Mouse (Mus musculus) limb, embryonic 12.5 days (tissue): Measurements from ENCODE around the gene Syde2. TPM values are rescaled to one million over a fixed set of nuclear protein-coding genes. Genes with fewer than 3 reads are reported as not detected.
"Not testable (repeated sequence)": the region's sequence is repeated elsewhere in the genome, so short reads cannot be mapped to it uniquely, and the experiment has no call there.

Source experiments
- ATAC-seq: fragments of 200-750 bp; cut with Nextera tagmentation; 2 replicates; pipeline ENCODE4 v1.8.0; 2017; ENCODE audit warnings: low read depth, moderate TSS enrichment; ENCODE audit not compliant: insufficient number of reproducible peaks, insufficient read depth, low FRiP score, low TSS enrichment
- H3K27ac ChIP-seq: fragments of 300-500 bp; sonication (generic); 2 replicates; pipeline ENCODE4 v1.5.1; 2016; ENCODE audit warnings: mild to moderate bottlenecking, moderate library complexity
- H3K27me3 ChIP-seq: fragments of 300-500 bp; sonication (generic); 2 replicates; pipeline ENCODE4 v1.6.1; 2016; ENCODE audit warnings: mild to moderate bottlenecking, moderate library complexity
- H3K36me3 ChIP-seq: fragments of 300-500 bp; sonication (generic); 2 replicates; pipeline ENCODE4 v1.6.1; 2016; ENCODE audit warnings: mild to moderate bottlenecking, moderate library complexity
- H3K4me1 ChIP-seq: fragments of 300-500 bp; sonication (generic); replicated peaks from 2 replicates; pipeline ENCODE4 v1.6.1; 2016
- H3K4me2 ChIP-seq: fragments of 300-500 bp; sonication (generic); 2 replicates; pipeline ENCODE4 v1.6.1; 2016; ENCODE audit warnings: mild to moderate bottlenecking, moderate library complexity
- H3K4me3 ChIP-seq: fragments of 300-500 bp; sonication (generic); replicated peaks from 2 replicates; pipeline ENCODE4 v1.5.1; 2016; ENCODE audit warnings: mild to moderate bottlenecking
- H3K9ac ChIP-seq: fragments of 300-500 bp; sonication (generic); replicated peaks from 2 replicates; pipeline ENCODE4 v1.6.1; 2016; ENCODE audit warnings: mild to moderate bottlenecking, moderate library complexity
- H3K9me3 ChIP-seq: fragments of 300-500 bp; sonication (generic); 2 replicates; pipeline ENCODE4 v1.6.1; 2016; ENCODE audit warnings: mild to moderate bottlenecking, moderate library complexity
- WGBS: fragments of 180-500 bp; shearing (Covaris S2); methylation state at CpG from one replicate; pipeline ENCODE4 v1.1.7; 2016; 5-methylcytosine and 5-hydroxymethylcytosine counted together
- polyA plus RNA-seq: library from polyadenylated mRNA; unstranded; fragments of >200 nt; fragmentation: Nextera tagmentation; extraction: Ambion mirVana; gene quantifications from 2 replicates; pipeline ENCODE4 v1.2.1, GENCODE M21; 2016

Gene Syde2
- polyA plus RNA-seq, 1 experiment from 2014 or later: 2.5 TPM

DNA sequence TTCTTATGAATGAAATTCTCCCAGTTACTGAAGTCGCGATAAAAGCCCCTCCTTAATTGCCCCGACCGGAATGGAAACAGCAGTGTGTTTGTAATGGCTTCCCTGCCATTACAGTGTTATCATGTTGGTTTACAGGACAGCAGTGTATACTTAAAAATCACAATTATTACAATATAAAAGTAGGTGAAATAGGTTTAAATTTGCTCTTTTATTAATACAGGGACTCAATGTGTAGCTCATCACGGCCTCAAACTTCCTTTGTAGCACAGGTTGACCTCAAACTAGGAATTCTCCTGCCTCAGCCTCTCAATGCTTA lies 36.9 kb upstream of the Syde2 start:
- no peaks in the 10 kb centered on the region for H3K9me3 ChIP-seq
- peaks cover 3% of the 10 kb centered on the region; the same call in 1 of the 2 replicates for H3K36me3 ChIP-seq
- H3K27ac ChIP-seq: no peak overlapping the region
- H3K27me3 ChIP-seq: no peaks in the 10 kb centered on the region; the same call in 1 of the 2 replicates
- H3K4me1 ChIP-seq: peaks cover 13% of the 10 kb centered on the region
- ATAC-seq: no peak
- WGBS: 43% methylated on average over 5 of the region's 5 CpGs
- no peak overlapping the region for H3K4me3 ChIP-seq
- no peak overlapping the region for H3K9ac ChIP-seq
- H3K4me2 ChIP-seq: peak overlapping the region; percentile 51

DNA sequence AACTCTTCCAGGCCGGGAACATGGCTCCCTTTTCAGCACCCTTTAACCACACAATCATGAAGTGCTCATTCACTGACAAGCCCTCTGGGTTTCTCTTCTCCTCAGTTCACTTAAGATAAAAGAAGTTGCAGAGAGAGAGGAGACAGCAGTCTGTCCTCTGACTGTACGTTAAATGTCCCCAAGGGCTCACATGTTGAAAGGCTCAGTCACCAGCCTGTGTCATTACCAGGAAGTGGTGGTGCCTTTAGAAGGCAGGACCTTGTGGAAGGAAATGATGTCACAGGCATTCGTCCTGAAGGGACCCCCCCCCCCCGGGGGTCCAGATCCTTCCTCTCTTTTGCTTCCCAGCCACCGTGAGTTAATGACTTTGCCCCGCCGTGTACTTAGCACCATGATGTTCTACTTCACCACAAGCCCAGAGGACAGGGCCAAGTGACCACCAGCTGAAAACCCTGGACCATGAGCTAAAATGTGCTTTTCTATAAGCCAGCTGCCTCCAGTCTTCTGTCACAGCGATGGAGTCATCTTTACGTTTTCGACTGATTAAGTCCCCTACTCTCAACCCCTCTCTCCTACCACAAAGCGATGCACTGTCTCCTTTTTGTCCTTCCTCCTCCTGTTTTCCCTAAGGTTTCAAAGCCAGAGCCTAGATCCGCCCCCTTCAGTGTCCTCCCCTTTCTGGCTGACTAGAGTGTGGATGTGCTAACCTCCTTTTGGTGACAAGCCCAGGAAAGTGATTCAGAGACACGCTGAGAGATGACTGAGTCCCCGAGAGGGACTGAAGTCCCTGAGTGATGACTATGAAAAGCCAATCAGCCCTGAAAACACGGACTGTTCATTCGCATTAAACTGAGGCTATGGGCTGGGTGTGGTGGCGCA lies 36.1 kb upstream of the Syde2 start:
- peaks cover 7% of the 10 kb centered on the region for H3K4me1 ChIP-seq
- no peaks in the 10 kb centered on the region; the same call in 1 of the 2 replicates for H3K27me3 ChIP-seq
- WGBS: 75% methylated on average over 17 of the region's 17 CpGs
- no peak; the same call in 1 of the 2 replicates for ATAC-seq
- no peak overlapping the region for H3K27ac ChIP-seq
- no peak overlapping the region for H3K4me2 ChIP-seq
- H3K36me3 ChIP-seq: no peaks in the 10 kb centered on the region
- H3K9me3 ChIP-seq: no peaks in the 10 kb centered on the region
- no peak overlapping the region for H3K9ac ChIP-seq
- H3K4me3 ChIP-seq: no peak overlapping the region

DNA sequence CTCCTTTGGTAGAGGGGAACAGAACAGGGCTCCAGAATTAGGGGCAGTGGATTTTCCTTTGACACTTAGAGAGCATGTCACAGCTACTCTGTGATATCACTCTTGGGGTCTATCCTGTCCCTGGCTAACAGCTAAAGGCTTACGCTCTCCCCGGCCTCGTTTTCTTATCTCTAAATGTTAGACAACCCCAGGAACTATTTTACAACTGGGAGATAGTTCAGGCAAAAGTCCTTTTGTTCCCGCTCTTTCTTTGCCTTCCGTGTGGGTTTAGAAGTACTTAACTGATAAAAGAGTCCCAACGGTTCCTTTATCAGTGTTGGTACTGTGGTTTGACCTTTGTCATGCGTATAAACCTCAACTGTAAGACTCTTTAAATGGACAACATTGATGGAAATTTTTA lies 34.7 kb upstream of the Syde2 start:
- no peak for ATAC-seq
- WGBS: 87% methylated on average over 7 of the region's 7 CpGs
- Histone ChIP-seq H3K4me1 (peaks cover 7% of the 10 kb centered on the region; the same call in 1 of the 2 replicates), H3K36me3 (no peaks in the 10 kb centered on the region), H3K27me3 (no peaks in the 10 kb centered on the region; the same call in 1 of the 2 replicates), H3K9ac (no peak overlapping the region), H3K9me3 (0 out of 2 replicates have a peak, but pooled peaks cover 2% of the 10 kb centered on the region), H3K4me3 (no peak overlapping the region), H3K4me2 (no peak overlapping the region), H3K27ac (no peak overlapping the region)

DNA sequence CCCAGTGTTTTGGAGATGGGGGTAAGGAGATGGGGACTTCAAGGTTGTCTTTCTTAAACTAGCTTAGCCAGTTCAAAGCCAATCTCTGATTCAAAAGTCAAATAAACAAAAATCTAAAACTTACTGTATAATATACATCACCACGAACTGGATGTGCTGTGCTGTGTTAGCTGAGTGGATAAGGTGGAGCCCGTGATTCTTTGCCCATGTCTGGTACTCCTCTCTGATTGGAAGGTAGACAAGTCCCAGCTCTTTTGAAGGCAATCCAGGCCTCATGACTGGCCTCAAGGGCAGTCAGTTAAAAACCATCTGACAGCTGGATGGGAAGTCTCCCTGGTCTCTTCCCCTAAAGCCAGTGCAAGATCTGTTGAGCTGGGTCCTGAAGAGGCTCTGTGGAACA lies 34.3 kb upstream of the Syde2 start:
- peaks cover 7% of the 10 kb centered on the region; the same call in 1 of the 2 replicates for H3K9me3 ChIP-seq
- H3K4me1 ChIP-seq: peaks cover 7% of the 10 kb centered on the region; the same call in 1 of the 2 replicates
- 89% methylated on average over 2 of the region's 2 CpGs for WGBS
- H3K4me3 ChIP-seq: no peak overlapping the region
- no peak overlapping the region for H3K4me2 ChIP-seq
- ATAC-seq: no peak
- no peak overlapping the region for H3K9ac ChIP-seq
- no peaks in the 10 kb centered on the region; the same call in 1 of the 2 replicates for H3K27me3 ChIP-seq
- no peaks in the 10 kb centered on the region for H3K36me3 ChIP-seq
- no peak overlapping the region for H3K27ac ChIP-seq

DNA sequence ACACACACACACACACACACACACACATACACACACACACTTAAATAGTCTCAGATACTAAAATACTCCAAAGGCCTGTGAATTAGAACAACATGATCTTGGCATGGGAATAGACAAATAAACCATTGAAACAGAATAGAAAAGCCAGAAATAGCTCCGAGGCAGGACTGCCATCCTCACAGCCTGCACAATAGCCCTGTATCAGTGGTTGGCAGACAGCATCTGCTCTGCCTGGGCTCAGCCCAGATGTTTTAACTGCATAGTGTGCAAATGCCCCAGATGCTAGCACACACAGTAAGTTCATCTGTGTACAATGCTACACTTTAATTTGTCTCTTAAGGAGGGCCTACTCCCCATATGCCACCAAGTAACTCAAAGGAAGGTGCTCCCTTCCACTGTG lies 27.8 kb upstream of the Syde2 start:
- H3K27ac ChIP-seq: no peak overlapping the region
- H3K4me3 ChIP-seq: no peak overlapping the region
- WGBS: 85% methylated on average over 1 of the region's 1 CpGs
- peaks cover 34% of the 10 kb centered on the region for H3K27me3 ChIP-seq
- ATAC-seq: no peak
- peaks cover 26% of the 10 kb centered on the region for H3K4me1 ChIP-seq
- H3K36me3 ChIP-seq: no peaks in the 10 kb centered on the region
- H3K4me2 ChIP-seq: no peak overlapping the region
- H3K9ac ChIP-seq: no peak overlapping the region
- peaks cover 9% of the 10 kb centered on the region; the same call in 1 of the 2 replicates for H3K9me3 ChIP-seq

DNA sequence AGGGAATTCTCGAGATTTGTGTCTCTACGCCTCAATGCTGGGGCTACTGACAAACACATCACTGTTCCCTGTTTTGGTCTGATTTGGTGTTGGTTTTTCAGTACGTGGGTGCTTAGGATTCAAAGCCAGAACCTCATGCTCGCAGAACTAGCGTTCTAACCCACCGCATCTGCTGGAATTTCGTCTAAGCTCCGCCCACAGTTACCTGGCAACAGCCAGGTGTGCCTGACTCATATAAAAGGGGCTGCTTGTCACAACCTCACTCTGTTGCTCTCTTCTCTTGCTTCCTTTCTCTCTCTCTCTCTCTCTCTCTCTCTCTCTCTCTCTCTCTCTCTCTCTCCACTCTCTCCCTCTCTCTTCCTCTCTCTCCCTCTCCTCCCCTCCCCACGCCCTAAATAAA lies 25.3 kb upstream of the Syde2 start:
- Histone ChIP-seq H3K9ac (no peak overlapping the region), H3K27ac (no peak overlapping the region), H3K27me3 (peaks cover 40% of the 10 kb centered on the region), H3K4me3 (no peak overlapping the region), H3K36me3 (no peaks in the 10 kb centered on the region), H3K9me3 (peaks cover 9% of the 10 kb centered on the region; the same call in 1 of the 2 replicates), H3K4me2 (peak overlapping the region; percentile 42), H3K4me1 (peaks cover 31% of the 10 kb centered on the region)
- 10% methylated on average over 9 of the region's 9 CpGs for WGBS
- ATAC-seq: no peak

DNA sequence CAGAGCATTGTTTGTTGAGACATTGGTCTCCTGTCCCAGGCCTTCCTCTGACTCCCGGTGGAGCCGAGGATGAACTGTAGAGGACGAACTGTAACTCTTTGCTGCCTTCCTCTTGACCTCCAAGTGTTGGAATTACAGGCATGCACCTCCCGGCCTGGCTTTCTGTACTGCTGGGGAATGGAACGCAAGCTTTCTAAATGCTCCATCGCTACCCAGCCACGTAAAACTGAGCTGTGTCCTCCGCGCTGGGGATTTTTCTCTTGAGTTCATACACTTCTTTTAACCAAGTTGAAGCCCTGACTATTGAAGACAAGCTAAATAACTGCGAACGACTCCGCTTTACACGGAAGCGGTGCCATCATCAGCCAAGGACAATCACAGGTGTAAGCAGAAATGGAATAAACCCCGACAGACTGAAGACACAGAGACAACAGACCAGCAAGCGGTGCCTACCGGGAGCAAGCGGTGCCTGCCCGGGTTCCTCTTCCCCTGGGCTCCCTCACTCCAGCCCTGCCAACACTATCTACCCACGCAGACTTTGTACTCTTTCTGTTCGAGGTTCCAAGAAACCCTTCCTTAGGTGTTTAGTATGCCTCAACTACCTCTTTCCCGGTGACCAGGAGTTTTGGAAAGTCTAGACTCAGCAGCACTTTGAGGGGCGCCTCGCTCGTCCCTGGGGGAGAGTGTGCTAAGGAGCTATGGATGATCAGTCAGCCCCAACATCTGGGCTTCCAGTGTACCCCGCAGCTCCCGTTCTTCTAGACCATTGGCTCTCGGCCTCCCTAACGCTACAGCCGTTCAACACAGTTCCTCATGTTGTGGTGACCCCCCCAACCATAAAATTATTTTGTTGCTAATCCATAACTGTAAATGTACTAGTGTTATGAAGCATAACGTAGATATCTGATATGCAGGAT lies 24.3 kb upstream of the Syde2 start:
- Histone ChIP-seq H3K4me3 (peak overlapping the region; percentile 6), H3K4me2 (peak overlapping the region; percentile 42), H3K4me1 (peaks cover 31% of the 10 kb centered on the region), H3K36me3 (no peaks in the 10 kb centered on the region), H3K9ac (0 out of 2 replicates have a peak overlapping the region, but pooled peaks have one; percentile 27), H3K27ac (no peak overlapping the region; the same call in 1 of the 2 replicates), H3K9me3 (peaks cover 3% of the 10 kb centered on the region; the same call in 1 of the 2 replicates), H3K27me3 (peaks cover 40% of the 10 kb centered on the region)
- no peak for ATAC-seq
- 18% methylated on average over 31 of the region's 31 CpGs for WGBS

DNA sequence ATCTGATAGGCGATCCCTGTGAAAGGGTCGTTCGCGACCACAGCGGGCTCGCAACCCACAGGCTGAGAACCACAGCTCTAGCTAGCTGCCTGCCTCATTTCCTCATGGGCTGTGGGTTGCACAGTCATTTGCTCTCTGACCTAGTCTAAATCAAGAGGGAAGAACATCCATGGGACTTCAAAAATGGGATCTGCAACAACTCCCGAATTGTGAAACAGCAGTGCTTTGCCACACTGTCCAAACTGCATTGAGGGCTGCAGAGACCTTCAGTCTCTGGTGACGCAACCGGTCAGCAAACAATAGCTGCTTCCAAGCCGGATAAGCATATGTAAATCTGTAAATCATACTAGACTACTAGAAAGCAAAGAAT lies 23.7 kb upstream of the Syde2 start:
- Histone ChIP-seq H3K9me3 (no peaks in the 10 kb centered on the region), H3K4me1 (peaks cover 31% of the 10 kb centered on the region), H3K27ac (peak overlapping the region; percentile 3; the same call in 1 of the 2 replicates), H3K4me2 (peak overlapping the region; percentile 42), H3K9ac (no peak overlapping the region), H3K36me3 (no peaks in the 10 kb centered on the region), H3K4me3 (no peak overlapping the region), H3K27me3 (peaks cover 40% of the 10 kb centered on the region)
- ATAC-seq: no peak
- WGBS: 22% methylated on average over 10 of the region's 10 CpGs

DNA sequence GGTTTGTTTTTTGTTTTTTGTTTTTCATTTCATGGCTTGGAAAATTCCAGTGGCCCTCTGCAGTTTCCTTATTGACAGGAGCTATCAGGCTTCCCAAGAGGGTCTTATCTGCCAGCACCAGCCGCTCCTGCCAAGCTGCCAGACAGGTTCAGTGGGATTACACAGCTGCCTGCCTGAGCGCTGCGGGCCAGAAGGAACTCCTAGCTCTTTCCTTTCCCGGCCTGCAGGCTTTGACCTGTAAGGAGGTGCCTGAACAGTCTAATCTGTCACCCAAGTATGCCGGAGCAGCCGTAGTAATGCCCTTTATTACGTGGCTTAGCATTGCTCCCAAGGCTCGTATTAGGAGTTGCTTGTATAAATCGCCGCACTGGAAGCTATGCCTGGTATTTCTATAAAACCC lies 23.2 kb upstream of the Syde2 start:
- peak; percentile 86 for ATAC-seq
- 0 out of 2 replicates have a peak overlapping the region, but pooled peaks have one; percentile 31 for H3K9ac ChIP-seq
- no peak overlapping the region for H3K4me3 ChIP-seq
- H3K36me3 ChIP-seq: no peaks in the 10 kb centered on the region
- WGBS: 3% methylated on average over 10 of the region's 10 CpGs
- peak overlapping the region; percentile 42 for H3K4me2 ChIP-seq
- peaks cover 40% of the 10 kb centered on the region for H3K27me3 ChIP-seq
- no peaks in the 10 kb centered on the region for H3K9me3 ChIP-seq
- peaks cover 31% of the 10 kb centered on the region for H3K4me1 ChIP-seq
- H3K27ac ChIP-seq: 0 out of 2 replicates have a peak overlapping the region, but pooled peaks have one; percentile 59

DNA sequence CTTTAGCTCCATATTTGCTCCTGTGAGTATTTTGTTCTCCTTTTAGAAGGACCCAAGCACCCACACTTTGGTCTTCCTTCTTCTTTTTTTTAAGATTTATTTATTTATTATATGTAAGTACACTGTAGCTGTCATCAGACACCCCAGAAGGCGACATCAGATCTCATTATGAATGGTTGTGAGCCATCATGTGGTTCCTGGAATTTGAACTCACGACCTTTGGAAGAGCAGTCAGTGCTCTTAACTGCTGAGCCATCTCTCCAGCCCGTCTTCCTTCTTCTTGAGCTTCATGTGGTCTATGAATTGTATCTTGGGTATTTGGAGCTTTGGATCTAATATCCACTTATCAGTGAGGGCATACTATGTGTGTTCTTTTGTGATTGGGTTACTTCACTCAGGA lies 22.1 kb upstream of the Syde2 start:
- H3K4me1 ChIP-seq: peaks cover 31% of the 10 kb centered on the region
- not testable (repeated sequence) for H3K9me3 ChIP-seq, ATAC-seq, H3K27ac ChIP-seq, H3K36me3 ChIP-seq, H3K4me3 ChIP-seq, H3K9ac ChIP-seq, H3K4me2 ChIP-seq
- H3K27me3 ChIP-seq: peaks cover 40% of the 10 kb centered on the region
- WGBS: 73% methylated on average over 3 of the region's 3 CpGs

DNA sequence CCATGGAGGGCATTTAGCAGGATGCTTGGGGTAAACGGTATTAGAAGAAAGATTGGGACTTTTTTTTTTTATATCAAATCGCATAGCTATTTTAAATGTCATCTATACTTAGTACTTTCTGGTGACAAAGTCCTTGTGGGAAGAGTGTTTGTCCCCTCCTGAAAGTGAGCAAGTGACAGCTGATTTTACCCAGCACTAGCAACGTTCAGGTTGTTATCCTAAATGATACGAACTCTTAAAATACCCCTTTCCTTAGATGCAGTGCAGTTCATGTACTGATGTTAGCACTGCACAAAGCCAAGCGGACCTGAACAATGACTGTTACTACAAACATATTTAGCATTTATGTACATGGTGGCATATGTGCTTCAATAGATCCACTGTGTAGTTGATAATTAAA lies 20.9 kb upstream of the Syde2 start:
- Histone ChIP-seq H3K27ac (no peak overlapping the region), H3K4me3 (no peak overlapping the region), H3K27me3 (peaks cover 33% of the 10 kb centered on the region), H3K36me3 (no peaks in the 10 kb centered on the region), H3K4me2 (no peak overlapping the region), H3K9me3 (no peaks in the 10 kb centered on the region), H3K9ac (no peak overlapping the region), H3K4me1 (peaks cover 31% of the 10 kb centered on the region)
- ATAC-seq: no peak
- 85% methylated on average over 5 of the region's 5 CpGs for WGBS
